Mouse (Mus musculus): ENCODE data around the gene Itpkc. TPM values are rescaled to one million over a fixed set of nuclear protein-coding genes. Genes with fewer than 3 reads are reported as not detected.

Gene Itpkc
- polyA plus RNA-seq, 1 experiment: 6.8 TPM

DNA sequence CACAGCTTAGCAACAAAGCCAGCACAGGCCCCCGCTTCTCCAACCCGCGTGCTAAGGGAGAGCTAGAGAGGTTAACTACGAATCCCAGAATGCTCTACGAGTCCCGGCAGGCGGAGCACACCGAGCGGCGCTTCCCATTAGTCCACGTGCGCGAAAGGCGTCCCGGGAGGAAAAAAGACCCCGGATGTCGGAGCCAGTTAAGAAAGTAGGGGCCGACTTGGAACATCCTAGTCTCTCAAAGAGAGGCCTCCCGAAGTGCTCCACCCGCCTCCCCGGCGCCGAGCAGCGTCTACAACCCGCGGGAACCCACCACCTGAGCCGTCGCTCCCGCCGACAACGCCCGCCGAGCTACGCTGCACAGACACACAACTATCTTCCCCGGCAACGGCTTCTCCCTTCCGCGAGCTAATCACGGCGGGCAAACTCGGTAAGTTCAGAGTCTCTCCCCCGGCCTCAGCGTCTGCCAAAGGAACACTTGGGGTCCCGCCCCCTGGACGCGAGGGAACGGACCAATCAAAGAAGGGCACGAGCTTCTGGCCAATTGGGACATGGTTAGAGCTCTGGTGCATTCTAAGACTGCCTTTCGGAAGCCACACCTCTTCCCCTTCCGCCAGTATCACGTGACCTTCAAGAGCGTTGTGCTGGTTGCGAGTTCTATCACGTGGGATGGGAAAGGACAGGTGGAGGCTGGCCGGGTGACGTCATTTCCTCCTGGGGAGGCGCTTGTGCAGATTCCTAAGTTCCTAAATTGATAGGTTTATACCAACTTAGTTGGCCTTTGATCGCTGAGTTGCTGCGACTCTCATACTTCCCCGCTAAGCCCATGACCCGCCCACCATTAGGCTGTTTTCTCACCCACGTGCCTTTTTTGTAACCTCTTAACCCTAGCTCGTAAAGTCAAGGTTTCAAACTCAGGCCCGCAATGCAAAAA lies 32.5 kb downstream of the Itpkc start, which contains the start of the genes BC024978 and Snrpa:
TSS of gene BC024978 (plus strand) at position 101 of the 931 bp plus-strand sequence.
TSS of gene Snrpa (minus strand) at position 591 of the 931 bp plus-strand sequence.
- Histone ChIP-seq H3K4me3 (ENCODE audit: insufficient read depth, low read depth, low read length) (peak within 1 kb of the TSS; percentile 80), H3K27me3 (replicated peaks; ENCODE audit: control insufficient read depth, insufficient read depth, low read length) (no peaks in the 10 kb centered on the region), H3K36me3 (ENCODE audit: control insufficient read depth, insufficient read depth, low read length) (no peaks in the 10 kb centered on the region), H3K27ac (ENCODE audit: insufficient read depth, low read depth, low read length) (peak within 1 kb of the TSS; percentile 93), H3K4me1 (ENCODE audit: control insufficient read depth, insufficient read depth, low read length) (peaks cover 4% of the 10 kb centered on the region; the same call in 1 of the 2 replicates)
- under 1% methylated on average over 64 of the region's 64 CpGs for WGBS
- no peak for TF ChIP-seq CTCF (conservative IDR thresholded peaks at IDR 0.05; ENCODE audit: insufficient read depth, insufficient read length, low read depth, low read length)
- peak; percentile 49 for TF ChIP-seq POLR2A (IDR thresholded peaks at IDR 0.05; ENCODE audit: low read depth, low read length)
- peak; percentile 100 for DNase-seq

GRCm38 (mm10) chr7:27193731-27194130 lies 34.7 kb downstream of the Itpkc start:
- no peak overlapping the region for H3K27ac ChIP-seq (ENCODE audit: insufficient read depth, low read depth, low read length)
- TF ChIP-seq CTCF (conservative IDR thresholded peaks at IDR 0.05; ENCODE audit: insufficient read depth, insufficient read length, low read depth, low read length) (no peak), POLR2A (IDR thresholded peaks at IDR 0.05; ENCODE audit: low read depth, low read length) (no peak)
- no peak overlapping the region for H3K4me3 ChIP-seq (ENCODE audit: insufficient read depth, low read depth, low read length)
- H3K36me3 ChIP-seq (ENCODE audit: control insufficient read depth, insufficient read depth, low read length): peaks cover 3% of the 10 kb centered on the region; the same call in 1 of the 2 replicates
- DNase-seq: no peak
- 63% methylated on average over 4 of the region's 4 CpGs for WGBS
- peaks cover 4% of the 10 kb centered on the region; the same call in 1 of the 2 replicates for H3K4me1 ChIP-seq (ENCODE audit: control insufficient read depth, insufficient read depth, low read length)
- no peaks in the 10 kb centered on the region for H3K27me3 ChIP-seq (replicated peaks; ENCODE audit: control insufficient read depth, insufficient read depth, low read length)

DNA sequence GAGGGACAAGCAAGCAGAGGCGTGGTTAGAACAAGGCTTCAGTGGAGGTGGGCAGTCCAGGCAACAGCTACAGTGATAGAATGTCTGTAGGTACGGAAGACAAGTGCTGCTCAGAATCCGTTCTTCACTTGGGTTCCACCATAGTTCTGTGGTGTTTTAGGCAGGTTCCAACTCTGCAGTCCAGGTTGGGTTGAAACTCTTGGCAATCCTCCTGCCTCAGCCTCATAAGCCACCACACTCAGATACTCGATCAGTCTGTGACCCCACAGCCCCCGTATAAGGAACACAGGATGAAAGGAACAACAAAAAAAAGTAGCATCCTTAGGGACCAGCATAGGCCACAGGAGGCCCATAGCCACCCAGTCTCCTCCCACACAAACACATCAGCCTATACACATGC lies 36.0 kb downstream of the Itpkc start:
- Histone ChIP-seq H3K36me3 (ENCODE audit: control insufficient read depth, insufficient read depth, low read length) (peaks cover 3% of the 10 kb centered on the region; the same call in 1 of the 2 replicates), H3K27ac (ENCODE audit: insufficient read depth, low read depth, low read length) (no peak overlapping the region)
- 94% methylated on average over 5 of the region's 5 CpGs for WGBS

GRCm38 (mm10) chr7:27189271-27189931 lies 39.1 kb downstream of the Itpkc start:
- H3K27me3 ChIP-seq (replicated peaks; ENCODE audit: control insufficient read depth, insufficient read depth, low read length): no peaks in the 10 kb centered on the region
- WGBS: 97% methylated on average over 10 of the region's 10 CpGs
- no peak overlapping the region for H3K4me3 ChIP-seq (ENCODE audit: insufficient read depth, low read depth, low read length)
- peak; percentile 21 for DNase-seq
- no peak for TF ChIP-seq POLR2A (IDR thresholded peaks at IDR 0.05; ENCODE audit: low read depth, low read length)
- peak; percentile 40; the same call in 1 of the 2 replicates for TF ChIP-seq CTCF (conservative IDR thresholded peaks at IDR 0.05; ENCODE audit: insufficient read depth, insufficient read length, low read depth, low read length)
- H3K36me3 ChIP-seq (ENCODE audit: control insufficient read depth, insufficient read depth, low read length): peaks cover 3% of the 10 kb centered on the region; the same call in 1 of the 2 replicates
- H3K4me1 ChIP-seq (ENCODE audit: control insufficient read depth, insufficient read depth, low read length): no peaks in the 10 kb centered on the region; the same call in 1 of the 2 replicates
- no peak overlapping the region for H3K27ac ChIP-seq (ENCODE audit: insufficient read depth, low read depth, low read length)

More for the DNA sequence above, 36.0 kb downstream of the Itpkc start:
- Histone ChIP-seq H3K4me3 (ENCODE audit: insufficient read depth, low read depth, low read length) (no peak overlapping the region), H3K27me3 (replicated peaks; ENCODE audit: control insufficient read depth, insufficient read depth, low read length) (no peaks in the 10 kb centered on the region), H3K4me1 (ENCODE audit: control insufficient read depth, insufficient read depth, low read length) (peaks cover 4% of the 10 kb centered on the region; the same call in 1 of the 2 replicates)
- TF ChIP-seq POLR2A (IDR thresholded peaks at IDR 0.05; ENCODE audit: low read depth, low read length) (no peak), CTCF (conservative IDR thresholded peaks at IDR 0.05; ENCODE audit: insufficient read depth, insufficient read length, low read depth, low read length) (no peak)
- DNase-seq: no peak

DNA sequence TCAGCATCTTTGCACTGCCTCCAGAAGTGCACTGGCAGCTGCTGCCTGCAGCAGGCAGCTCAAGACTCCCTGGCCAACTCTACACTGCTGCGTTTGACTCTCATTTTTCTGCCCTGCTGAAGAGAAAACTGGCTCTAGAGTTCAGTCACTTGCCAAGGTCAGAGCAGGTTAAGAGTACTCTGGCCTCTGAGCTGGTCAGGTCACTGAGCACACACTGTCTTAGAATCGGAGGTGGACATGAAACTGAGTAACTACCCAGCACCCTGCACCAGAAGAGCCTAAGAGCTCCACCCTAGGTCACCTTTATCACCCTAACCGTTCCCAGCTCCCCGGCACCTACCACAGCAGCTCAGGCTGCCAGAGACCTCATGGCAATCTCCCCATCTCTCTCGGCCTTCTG lies 42.5 kb downstream of the Itpkc start:
- H3K27me3 ChIP-seq (replicated peaks; ENCODE audit: control insufficient read depth, insufficient read depth, low read length): no peaks in the 10 kb centered on the region
- H3K36me3 ChIP-seq (ENCODE audit: control insufficient read depth, insufficient read depth, low read length): peaks cover 3% of the 10 kb centered on the region; the same call in 1 of the 2 replicates
- H3K4me1 ChIP-seq (ENCODE audit: control insufficient read depth, insufficient read depth, low read length): peaks cover 2% of the 10 kb centered on the region
- no peak overlapping the region for H3K4me3 ChIP-seq (ENCODE audit: insufficient read depth, low read depth, low read length)
- no peak overlapping the region for H3K27ac ChIP-seq (ENCODE audit: insufficient read depth, low read depth, low read length)
- no peak for TF ChIP-seq CTCF (conservative IDR thresholded peaks at IDR 0.05; ENCODE audit: insufficient read depth, insufficient read length, low read depth, low read length)
- no peak for TF ChIP-seq POLR2A (IDR thresholded peaks at IDR 0.05; ENCODE audit: low read depth, low read length)
- 43% methylated on average over 5 of the region's 5 CpGs for WGBS
- peak; percentile 72 for DNase-seq

GRCm38 (mm10) chr7:27184964-27185363 lies 43.5 kb downstream of the Itpkc start:
- no peak for DNase-seq
- TF ChIP-seq CTCF (conservative IDR thresholded peaks at IDR 0.05; ENCODE audit: insufficient read depth, insufficient read length, low read depth, low read length) (peak; percentile 80), POLR2A (IDR thresholded peaks at IDR 0.05; ENCODE audit: low read depth, low read length) (no peak)
- no peak overlapping the region for H3K27ac ChIP-seq (ENCODE audit: insufficient read depth, low read depth, low read length)
- H3K36me3 ChIP-seq (ENCODE audit: control insufficient read depth, insufficient read depth, low read length): peaks cover 3% of the 10 kb centered on the region; the same call in 1 of the 2 replicates
- WGBS: 55% methylated on average over 3 of the region's 3 CpGs
- H3K4me3 ChIP-seq (ENCODE audit: insufficient read depth, low read depth, low read length): no peak overlapping the region
- H3K27me3 ChIP-seq (replicated peaks; ENCODE audit: control insufficient read depth, insufficient read depth, low read length): no peaks in the 10 kb centered on the region
- peaks cover 7% of the 10 kb centered on the region for H3K4me1 ChIP-seq (ENCODE audit: control insufficient read depth, insufficient read depth, low read length)

All from kidney, adult 2 months (tissue).